Mouse (Mus musculus): ENCODE measurements around the gene Ica1l. TPM values are rescaled to one million over a fixed set of nuclear protein-coding genes. Genes with fewer than 3 reads are reported as not detected.
A peak's percentile ranks its signal among the peaks of the same experiment; 100 is the strongest.

The Ica1l gene
- total RNA-seq, 2 experiments from 2014 or later = 0.20 to 0.48 TPM

DNA sequence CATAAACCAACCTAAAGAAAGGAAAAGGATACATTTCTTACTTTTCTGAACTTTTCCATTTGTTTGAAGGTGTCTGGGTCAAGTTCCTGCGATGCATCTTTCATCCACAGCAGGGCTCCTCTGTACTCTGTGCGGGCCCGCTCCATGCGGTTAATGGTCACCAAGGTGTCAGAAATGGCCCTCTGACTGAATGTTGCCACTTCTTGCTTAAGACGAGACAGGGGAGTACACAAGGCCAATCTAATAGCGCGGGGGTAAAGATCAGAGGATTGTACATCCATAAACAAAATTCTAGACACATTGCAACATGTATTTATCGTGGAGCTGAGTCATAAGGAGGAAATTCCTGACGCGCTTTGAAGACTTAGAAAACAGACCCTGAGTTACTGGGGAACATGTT, 29.2 kb downstream of the Ica1l start:
- no peak for TF ChIP-seq CTCF (IDR thresholded peaks at IDR 0.05)
- Histone ChIP-seq H3K27ac (no peak overlapping the region), H3K4me3 (no peak overlapping the region)
- no peak for DNase-seq
- intact Hi-C loops (cut with DNase I) = no loop called here

DNA sequence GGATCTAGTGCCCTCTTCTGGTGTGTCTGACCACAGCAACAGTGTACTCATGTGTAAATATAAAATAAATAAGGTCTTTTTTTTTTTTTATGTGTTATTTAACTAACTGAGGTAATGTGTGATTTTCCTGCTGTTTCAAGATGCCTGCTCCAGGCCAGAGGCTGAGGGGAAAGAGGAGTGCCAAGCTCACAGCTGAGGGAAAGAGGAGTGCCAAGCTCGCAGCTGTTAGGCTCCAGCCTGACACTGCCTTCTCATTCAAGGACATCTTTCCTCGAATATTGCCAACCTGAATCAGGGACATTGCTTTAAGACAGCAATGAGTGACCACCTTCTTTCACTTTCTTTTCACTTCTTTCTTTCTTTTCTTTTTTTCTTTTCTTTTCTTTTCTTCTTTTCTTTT, 34.2 kb downstream of the Ica1l start:
- Histone ChIP-seq H3K27ac (no peak overlapping the region), H3K4me3 (no peak overlapping the region)
- intact Hi-C loops (cut with DNase I) = no loop called here
- no peak for TF ChIP-seq CTCF (IDR thresholded peaks at IDR 0.05)
- peak; percentile 38 for DNase-seq

DNA sequence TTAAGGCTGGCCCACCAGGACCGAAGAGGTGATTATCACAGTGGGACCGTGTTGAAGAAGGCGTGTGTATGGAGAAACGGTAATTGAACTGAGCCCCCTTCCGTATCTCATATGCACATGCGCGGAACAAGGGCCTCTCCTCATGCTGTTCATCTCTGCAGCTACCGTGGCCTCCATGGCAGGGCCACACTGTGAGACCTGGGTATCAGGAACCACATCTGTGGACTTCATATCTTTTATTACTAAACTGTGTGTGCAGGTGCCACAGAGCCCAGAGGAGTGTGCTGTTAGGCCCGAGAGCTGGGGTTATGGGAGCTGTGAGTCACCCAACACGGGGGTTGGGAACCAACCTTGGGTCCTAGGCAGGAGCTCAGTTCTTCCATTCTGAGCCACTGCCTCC, 35.6 kb downstream of the Ica1l start:
- intact Hi-C loops (cut with DNase I) = no loop called here
- TF ChIP-seq CTCF (IDR thresholded peaks at IDR 0.05) = no peak
- DNase-seq = no peak
- Histone ChIP-seq H3K27ac (no peak overlapping the region), H3K4me3 (no peak overlapping the region)

DNA sequence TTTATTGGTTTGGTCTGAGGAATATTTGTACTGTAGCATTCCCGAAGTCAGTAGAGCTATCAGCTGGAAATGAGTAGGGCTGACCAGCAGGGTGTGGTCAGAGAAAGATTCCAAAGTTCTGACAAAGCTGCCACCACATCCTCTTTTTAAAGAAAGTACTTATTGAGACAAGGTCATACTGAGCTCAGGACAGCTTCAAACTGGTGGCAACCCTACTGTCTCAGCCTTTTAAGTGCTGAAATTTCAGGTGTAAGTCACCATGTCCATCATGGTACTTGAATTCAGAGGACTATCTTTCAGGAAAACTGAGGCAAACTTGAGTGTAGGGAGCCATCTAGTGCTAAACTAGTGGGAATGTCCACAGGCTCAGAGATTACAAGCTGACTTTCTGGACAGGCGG, 42.7 kb downstream of the Ica1l start:
- H3K4me3 ChIP-seq = no peak overlapping the region
- peak overlapping the region; percentile 28; the same call in 1 of the 2 replicates for H3K27ac ChIP-seq
- intact Hi-C loops (cut with DNase I) = loop anchor here (2.0 kb wide), 1 partner anchor 118 kb away; no protein-coding TSS in a partner anchor
- peak; percentile 52 for TF ChIP-seq CTCF (IDR thresholded peaks at IDR 0.05)
- DNase-seq = no peak

DNA sequence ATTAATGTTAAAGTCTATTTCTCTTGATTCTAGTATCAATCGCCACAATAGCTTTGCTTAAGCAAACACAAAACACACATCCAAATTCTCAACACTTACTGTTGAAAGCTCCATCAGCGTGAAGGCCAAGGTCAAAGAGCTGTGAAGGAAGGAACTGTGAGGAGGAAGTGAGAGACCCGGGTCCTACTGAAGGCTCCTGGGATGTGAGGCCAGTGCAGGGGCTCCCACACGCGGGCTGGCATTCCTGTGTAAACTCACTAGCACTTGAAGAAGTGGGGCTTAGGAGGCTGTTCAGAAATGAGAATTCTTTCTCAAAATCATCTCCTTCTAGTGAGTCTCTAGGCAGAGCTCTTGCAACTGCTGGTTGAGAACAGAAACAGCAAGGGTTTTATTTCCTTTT, 45.6 kb downstream of the Ica1l start:
- intact Hi-C loops (cut with DNase I) = no loop called here
- no peak for TF ChIP-seq CTCF (IDR thresholded peaks at IDR 0.05)
- Histone ChIP-seq H3K4me3 (no peak overlapping the region), H3K27ac (no peak overlapping the region)
- no peak for DNase-seq

DNA sequence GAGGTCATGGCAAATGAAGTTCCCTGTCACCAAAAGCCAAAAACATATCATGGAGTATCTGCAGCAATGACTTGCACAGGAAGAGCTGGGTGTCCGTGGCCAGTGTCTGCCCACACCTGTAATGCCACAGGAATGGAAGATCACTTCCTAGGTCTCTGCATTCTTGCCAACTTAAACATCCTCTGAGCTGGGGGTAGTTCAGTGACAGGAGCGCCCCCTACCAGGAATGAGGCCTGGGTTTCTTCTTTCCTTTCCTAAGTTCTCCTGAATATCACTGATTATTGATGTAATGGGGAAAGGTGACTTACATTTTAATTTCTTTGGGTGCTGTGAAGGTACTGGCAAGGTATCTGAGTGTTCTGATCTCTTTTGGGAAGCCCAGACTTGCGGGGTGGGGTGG, 47.3 kb downstream of the Ica1l start:
- Histone ChIP-seq H3K27ac (no peak overlapping the region), H3K4me3 (no peak overlapping the region)
- TF ChIP-seq CTCF (IDR thresholded peaks at IDR 0.05) = no peak
- intact Hi-C loops (cut with DNase I) = no loop called here
- DNase-seq = no peak

DNA sequence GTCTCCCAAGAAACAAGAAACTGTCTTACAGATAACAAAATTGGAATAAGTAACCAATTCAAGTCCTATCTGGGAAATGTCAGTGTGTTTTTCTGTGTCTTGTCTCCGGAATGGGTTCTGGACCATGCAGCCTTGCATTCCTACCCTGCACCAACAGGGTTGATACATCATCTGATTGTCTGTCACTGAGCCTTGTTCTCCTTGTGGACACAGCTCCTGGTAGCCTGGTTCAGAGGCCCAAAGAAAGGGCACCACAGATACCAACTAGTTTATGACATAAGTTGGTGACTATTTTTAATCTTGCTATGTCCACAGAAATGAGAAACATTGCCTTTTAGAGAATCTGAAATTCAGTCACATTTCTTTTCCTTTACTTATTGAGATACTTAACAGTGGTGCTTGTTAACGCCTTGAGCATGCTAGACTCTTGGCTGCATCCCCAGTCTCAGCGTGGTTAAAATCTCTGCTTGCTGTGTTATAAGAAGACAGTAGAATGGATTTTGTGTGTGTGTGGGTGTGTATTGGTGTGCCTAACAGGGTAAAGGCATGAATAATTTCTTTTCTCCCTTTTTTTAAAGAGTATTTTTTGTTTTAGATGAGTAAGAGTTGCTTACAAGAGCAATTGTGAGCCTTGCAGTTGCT, 55.5 kb downstream of the Ica1l start:
- no peak overlapping the region for H3K27ac ChIP-seq
- intact Hi-C loops (cut with DNase I) = no loop called here
- TF ChIP-seq CTCF (IDR thresholded peaks at IDR 0.05) = no peak
- no peak for DNase-seq
- H3K4me3 ChIP-seq = no peak overlapping the region

DNA sequence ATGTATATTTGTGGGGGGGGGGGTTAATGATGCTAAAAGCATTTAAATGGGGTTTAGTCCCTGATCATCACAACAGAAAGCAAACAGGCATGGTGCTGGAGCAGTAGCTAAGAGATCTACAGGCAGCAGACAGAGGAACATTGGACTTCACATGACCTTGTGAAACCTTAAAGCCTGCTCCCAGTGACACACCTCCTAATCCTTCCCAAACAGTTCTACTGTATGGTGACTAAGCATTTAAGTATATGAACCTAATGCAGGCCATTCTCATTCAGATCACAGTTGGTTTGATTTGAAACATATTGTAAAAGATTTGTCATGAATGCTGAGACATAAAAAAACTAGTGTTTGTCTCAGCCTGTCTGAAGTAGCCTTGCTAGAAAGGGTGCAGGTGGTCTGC, 56.4 kb downstream of the Ica1l start:
- Histone ChIP-seq H3K4me3 (no peak overlapping the region), H3K27ac (no peak overlapping the region)
- DNase-seq = no peak
- TF ChIP-seq CTCF (IDR thresholded peaks at IDR 0.05) = no peak
- intact Hi-C loops (cut with DNase I) = no loop called here

DNA sequence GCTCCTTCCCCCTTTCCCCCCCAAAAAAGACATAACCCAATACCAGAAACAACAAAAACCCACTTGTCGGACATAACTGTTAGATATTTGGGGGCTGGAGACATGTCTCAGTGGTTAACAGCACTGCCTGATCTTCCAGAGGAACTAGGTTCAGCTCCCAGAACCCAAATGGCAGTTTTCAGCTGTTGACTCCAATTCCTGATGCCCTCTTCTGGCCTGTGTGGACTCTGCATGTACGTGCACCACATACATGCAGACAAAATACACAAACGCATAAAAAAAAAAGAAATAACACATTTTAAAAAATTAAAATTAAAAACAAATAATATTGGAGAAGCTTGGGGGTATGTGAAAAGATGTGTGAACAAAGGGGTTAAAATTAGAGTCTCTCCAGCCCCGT, 75.7 kb downstream of the Ica1l start:
- H3K27ac ChIP-seq = no peak overlapping the region
- TF ChIP-seq CTCF (IDR thresholded peaks at IDR 0.05) = peak; percentile 65
- intact Hi-C loops (cut with DNase I) = loop anchor here (1.0 to 5.0 kb wide), 2 partner anchors 45 to 84 kb away; no protein-coding TSS in a partner anchor
- peak; percentile 31 for DNase-seq
- H3K4me3 ChIP-seq = no peak overlapping the region

DNA sequence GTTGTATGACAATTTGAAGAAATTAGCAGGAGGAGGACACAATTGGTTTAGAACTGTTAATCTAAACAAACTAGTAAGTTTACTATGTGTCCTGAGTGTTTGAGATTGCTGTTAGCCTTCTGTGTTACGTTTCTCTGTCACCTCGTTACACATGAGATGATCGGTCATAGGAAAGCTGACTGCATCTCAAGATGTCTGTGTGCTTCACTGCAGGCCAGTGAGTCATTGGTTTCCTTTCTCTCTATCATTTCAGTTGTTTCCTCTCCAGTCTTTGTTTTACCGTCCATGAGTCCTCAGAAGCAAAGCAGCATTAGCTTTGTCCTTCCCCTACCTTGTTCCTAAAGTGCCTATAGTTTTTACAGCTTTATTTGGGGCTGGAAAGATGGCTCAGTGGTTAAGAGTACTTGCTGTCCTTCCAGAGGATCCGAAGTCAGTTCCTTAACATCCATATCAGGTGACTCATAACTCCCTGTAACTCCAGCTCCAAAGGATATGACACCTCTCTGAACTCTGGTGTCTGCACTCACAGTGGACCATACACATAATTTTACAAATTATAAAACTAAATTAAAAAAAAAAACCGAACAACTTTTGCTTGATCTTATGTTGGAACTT, 76.7 kb downstream of the Ica1l start:
- Histone ChIP-seq H3K4me3 (no peak overlapping the region), H3K27ac (no peak overlapping the region)
- intact Hi-C loops (cut with DNase I) = loop anchor here (5.0 kb wide), 1 partner anchor 44 kb away; no protein-coding TSS in a partner anchor
- no peak for DNase-seq
- TF ChIP-seq CTCF (IDR thresholded peaks at IDR 0.05) = no peak

DNA sequence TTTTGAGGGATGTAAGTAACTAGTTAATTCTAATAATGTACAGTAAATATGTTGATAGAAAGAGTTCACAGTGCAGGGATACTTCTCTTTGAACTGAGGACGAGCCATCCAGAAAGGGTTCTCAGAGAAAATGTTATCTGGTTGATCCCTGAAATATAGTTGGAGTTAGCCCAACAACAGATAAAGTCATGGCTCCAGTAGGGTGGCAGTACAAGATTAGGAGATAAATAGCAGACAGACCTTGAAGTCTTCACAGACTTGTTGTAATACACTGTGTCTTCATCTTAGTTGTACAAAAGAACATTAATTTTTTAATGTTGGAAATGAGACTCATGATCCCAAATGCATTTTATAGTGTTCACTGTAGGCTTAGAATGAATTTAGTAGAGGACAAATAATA, 83.0 kb downstream of the Ica1l start:
- Histone ChIP-seq H3K27ac (no peak overlapping the region), H3K4me3 (no peak overlapping the region)
- no peak for DNase-seq
- intact Hi-C loops (cut with DNase I) = no loop called here
- TF ChIP-seq CTCF (IDR thresholded peaks at IDR 0.05) = no peak

DNA sequence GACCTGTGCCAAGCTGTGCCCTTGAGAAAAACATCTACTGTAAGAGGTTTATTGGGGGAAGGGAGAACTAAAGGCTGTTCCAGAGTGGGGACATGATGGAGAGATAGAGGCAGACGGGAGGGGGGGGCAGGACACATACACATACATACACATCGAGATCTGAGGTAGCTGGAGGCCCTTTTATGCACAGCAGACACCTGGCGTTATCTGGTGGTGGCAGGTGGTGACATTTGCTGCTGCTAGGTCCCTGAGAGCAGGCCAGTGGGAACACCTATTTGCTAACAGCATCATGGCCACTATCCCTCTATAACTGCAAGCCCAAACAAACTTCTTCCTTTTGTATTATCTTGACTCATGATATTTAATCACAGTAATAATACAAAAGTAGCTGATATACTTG, 85.8 kb downstream of the Ica1l start:
- H3K27ac ChIP-seq = no peak overlapping the region
- DNase-seq = no peak
- TF ChIP-seq CTCF (IDR thresholded peaks at IDR 0.05) = no peak
- intact Hi-C loops (cut with DNase I) = no loop called here
- H3K4me3 ChIP-seq = no peak overlapping the region

DNA sequence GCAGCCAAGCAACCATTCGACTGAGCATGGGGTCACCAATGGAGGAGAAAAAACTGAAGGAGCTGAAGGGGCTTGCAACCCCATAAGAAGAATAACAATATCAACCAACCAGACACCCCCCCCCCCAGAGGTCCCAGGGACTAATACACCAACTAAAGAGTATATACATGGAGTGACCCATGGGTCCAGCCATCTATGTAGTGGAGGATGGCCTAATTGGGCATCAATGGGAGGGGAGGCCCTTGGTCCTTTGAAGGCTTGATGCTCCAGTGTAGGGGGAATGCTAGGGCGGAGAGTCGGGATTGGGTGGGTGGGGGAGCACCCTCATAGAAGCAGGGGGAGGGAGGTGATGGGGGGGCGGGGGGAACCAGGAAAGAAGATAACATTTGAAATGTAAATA, 95.5 kb downstream of the Ica1l start:
- no peak for DNase-seq
- Histone ChIP-seq H3K4me3 (no peak overlapping the region), H3K27ac (no peak overlapping the region)
- intact Hi-C loops (cut with DNase I) = no loop called here
- no peak for TF ChIP-seq CTCF (IDR thresholded peaks at IDR 0.05)

DNA sequence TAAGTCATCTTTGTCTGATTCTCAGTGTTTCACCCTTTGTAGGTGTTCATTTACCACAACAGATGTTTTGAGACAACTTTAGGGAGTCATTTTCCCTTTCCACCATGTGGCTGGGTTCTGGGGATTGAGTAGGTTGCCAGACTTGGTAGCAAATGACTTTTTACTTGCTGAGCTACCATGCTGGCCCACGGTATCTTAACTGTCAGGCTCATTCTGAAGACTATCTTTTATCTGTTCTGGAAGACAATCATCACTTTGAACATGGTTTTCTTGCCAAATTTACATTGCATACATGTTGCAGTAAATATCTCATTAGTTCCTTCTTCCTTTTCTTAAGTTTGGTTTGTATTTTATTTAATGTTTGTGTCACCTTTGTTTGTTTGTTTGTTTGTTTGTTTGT, 97.0 kb downstream of the Ica1l start:
- intact Hi-C loops (cut with DNase I) = no loop called here
- no peak for TF ChIP-seq CTCF (IDR thresholded peaks at IDR 0.05)

More for the DNA sequence above, 97.0 kb downstream of the Ica1l start:
- H3K4me3 ChIP-seq = no peak overlapping the region
- no peak for DNase-seq
- no peak overlapping the region for H3K27ac ChIP-seq
